Mouse (Mus musculus): ENCODE data around the gene Fgf18. TPM values are rescaled to one million over a fixed set of nuclear protein-coding genes. Genes with fewer than 3 reads are reported as not detected.
A peak's percentile ranks its signal among the peaks of the same experiment; 100 is the strongest.

Gene Fgf18
- total RNA-seq, 2 experiments from 2014 or later = 6.1 to 7.3 TPM

- no peak for DNase-seq
- intact Hi-C loops (cut with DNase I) = no loop called here
These were observed 4.6 kb upstream of the Fgf18 start for GRCm38 (mm10) chr11:33151780-33152145.

DNA sequence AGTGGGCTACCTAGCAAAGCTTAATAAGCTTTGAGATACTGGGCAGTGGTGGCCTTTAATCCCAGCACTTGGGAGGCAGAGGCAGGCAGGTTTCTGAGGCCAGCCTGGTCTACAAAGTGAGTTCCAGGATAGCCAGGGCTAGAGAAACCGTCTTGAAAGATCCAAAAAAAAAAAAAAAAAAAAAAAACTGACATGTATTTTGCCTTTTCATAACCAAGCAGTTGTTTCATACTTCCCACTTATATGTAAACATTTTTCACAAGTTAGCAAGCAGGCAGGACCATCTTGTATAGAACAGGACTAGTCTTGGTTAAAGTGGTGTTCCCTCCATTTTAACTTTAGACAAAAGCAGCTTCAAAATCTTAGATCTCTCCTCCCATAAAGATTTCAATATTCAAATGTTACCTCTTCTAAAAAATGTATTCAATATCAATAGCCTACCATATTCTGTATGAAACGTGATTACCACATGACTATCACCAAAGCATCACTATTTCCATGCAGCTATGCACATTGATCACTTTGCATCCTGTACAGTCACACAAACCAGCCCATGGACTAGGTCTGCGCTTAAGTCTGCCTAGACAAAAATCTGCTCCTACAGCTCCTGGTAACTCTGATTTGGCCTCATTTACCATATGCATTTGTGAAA is 4.1 kb upstream of the Fgf18 start:
- intact Hi-C loops (cut with DNase I) = no loop called here
- no peak for DNase-seq

- DNase-seq = no peak
- intact Hi-C loops (cut with DNase I) = no loop called here
These were observed 3.2 kb upstream of the Fgf18 start for GRCm38 (mm10) chr11:33150364-33150763.

- intact Hi-C loops (cut with DNase I) = loop anchor here (2.0 to 5.0 kb wide), 5 partner anchors 51 to 525 kb away; partner anchors contain the start of gene Fbxw11
These were observed 2.3 kb upstream of the Fgf18 start for GRCm38 (mm10) chr11:33149453-33149852.

DNA sequence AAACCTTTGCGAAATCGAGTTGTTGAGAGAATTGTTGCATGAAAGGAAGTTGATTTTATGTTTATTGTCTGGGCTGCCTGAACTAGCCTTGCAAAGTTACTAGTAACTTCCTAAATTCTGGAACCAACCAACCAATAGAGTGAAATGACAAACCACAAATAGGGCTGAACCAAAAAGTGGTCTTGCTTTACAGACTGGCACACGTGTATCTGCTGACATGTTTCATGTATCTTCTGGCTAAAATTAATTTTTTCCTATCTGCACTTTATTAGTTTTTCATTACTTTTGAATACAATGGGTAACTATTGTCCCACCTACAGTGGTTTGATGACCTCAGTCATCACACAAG is 1.9 kb upstream of the Fgf18 start:
- DNase-seq = no peak
- intact Hi-C loops (cut with DNase I) = loop anchor here (2.0 to 5.0 kb wide), 5 partner anchors 50 to 524 kb away; partner anchors contain the start of gene Fbxw11

More at GRCm38 (mm10) chr11:33149453-33149852, 2.3 kb upstream of the Fgf18 start:
- DNase-seq = no peak

DNA sequence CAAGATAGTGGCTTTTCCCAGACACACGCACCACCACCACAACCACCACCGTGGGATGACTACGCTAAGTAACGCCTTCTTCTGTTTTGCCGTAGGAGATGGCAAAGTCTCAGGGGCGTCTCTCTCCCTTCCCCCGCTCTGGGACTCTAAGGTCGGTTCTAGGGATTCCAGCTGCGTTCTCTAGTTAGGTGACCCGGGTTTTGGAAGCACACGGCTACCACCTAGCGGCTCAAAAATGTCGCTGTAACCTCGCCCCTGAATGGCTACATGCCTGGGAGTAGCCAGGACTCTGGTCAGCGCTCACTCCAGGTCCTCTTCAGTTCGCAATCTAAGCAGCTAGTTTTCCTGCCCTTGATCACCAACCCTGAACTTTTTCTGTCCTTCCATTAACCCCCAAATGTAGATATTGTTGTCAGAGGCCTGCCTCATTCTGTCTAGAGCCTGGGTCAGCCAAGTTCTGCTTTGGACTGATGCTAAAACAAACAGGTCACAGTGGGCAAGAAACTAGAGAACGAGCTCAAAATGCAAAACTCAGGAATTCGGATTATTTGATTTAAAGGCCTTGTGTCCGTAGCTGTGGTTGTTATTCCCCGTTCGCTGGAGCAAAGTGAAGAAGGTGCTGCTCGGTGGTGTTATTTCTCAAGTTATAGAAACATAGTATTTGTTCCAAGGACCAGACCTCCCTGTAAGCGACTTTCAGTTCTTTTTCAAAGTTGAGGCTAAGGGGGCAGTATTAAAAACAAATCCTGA is 1.3 kb upstream of the Fgf18 start:
- intact Hi-C loops (cut with DNase I) = loop anchor here (1.0 to 5.0 kb wide), 7 partner anchors 50 to 524 kb away; partner anchors contain the start of gene Fbxw11
- DNase-seq = peak; percentile 88 to 89

DNA sequence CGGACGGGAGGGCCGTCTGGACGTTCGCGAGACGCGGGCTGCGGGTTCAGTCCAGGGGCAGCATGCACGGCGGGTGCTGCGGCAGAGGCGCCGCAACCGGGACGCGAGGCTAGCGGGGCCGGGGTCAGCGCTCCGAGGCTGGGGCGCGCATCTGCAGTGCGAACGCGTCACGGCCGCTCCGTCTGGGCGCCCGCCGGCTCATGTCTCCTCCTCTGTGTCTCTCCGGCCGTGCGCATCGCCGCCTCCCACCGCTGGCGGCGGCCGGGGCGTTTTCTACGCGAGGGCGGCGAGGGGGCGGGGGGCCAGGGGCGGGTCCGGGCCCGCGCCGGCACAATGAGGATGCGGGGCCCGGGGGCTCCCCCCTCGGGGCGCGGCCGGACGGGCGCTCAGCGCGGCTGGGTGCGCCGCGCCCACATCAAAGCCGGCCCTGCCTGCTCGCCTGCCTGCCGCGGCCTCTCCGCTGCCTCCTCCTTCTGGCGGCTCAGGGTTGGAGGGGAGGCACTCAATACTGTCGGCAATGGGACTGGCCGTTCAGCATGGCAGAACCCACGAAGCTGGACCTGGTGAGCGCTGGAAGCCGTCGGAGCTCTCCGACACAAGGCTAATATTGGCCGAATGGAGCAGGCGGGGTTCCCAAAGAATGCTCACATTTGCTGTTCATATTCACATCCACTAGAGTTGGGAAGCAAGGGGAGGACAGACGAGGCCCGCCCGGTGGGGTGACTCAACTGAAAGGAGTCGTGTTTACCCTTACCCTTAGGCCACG is 555 bp upstream of the Fgf18 start:
- intact Hi-C loops (cut with DNase I) = loop anchor here (1.0 to 5.0 kb wide), 7 partner anchors 49 to 523 kb away; partner anchors contain the start of gene Fbxw11
- DNase-seq = peak in 1 of 2 experiments; percentile 63

GRCm38 (mm10) chr11:33146651-33147131 is 509 bp downstream of the Fgf18 start:
- peak; percentile 68 to 71 for DNase-seq
- intact Hi-C loops (cut with DNase I) = loop anchor here (5.0 kb wide), 3 partner anchors 114 to 504 kb away; partner anchors contain the start of gene Fbxw11

- intact Hi-C loops (cut with DNase I) = loop anchor here (5.0 kb wide), 3 partner anchors 114 to 504 kb away; partner anchors contain the start of gene Fbxw11
- DNase-seq = peak; percentile 94
These were observed 1.1 kb downstream of the Fgf18 start for GRCm38 (mm10) chr11:33146143-33146497.

GRCm38 (mm10) chr11:33145201-33146142 is 1.7 kb downstream of the Fgf18 start:
- peak in 1 of 2 experiments; percentile 15 for DNase-seq
- intact Hi-C loops (cut with DNase I) = loop anchor here (5.0 kb wide), 3 partner anchors 113 to 503 kb away; partner anchors contain the start of gene Fbxw11

GRCm38 (mm10) chr11:33143906-33144305 is 3.3 kb downstream of the Fgf18 start:
- peak in 1 of 2 experiments; percentile 14 for DNase-seq
- intact Hi-C loops (cut with DNase I) = no loop called here

DNA sequence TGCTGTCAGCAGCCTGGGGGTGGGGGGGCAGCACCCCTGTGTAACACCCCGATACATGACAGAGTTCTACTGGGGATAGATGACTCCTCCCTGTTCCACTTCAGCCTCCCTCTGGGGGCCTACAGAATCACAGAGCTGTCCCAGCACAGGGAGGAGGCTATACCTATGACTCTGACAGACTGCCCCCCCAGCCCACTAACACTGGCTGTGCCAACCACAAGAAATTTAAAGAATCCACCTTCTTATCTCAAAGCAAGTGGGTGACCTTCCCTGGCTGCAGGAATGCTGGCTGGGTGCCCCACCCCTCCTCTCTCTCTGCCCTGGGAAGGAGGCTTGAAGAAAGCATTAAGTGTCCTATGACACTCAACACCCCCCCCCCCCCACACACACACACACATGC is 4.4 kb downstream of the Fgf18 start:
- intact Hi-C loops (cut with DNase I) = no loop called here
- DNase-seq = peak; percentile 67 to 75

DNA sequence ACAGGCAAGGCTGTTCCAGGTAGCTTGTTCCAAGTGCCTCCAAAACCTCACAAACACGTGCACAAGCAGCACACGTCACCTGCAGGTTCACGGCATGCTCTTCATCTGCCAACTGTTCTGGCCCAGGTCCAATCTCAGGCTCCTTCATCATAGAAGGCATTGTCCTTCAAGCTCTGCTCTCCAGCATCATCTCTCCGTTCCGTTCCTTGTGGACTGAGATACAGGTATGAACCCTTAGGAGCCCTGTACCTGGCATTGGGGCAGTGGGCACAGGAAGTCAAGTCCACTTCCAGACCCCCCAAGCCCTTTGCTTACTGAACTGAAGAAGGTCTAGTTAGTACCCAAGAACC is 7.1 kb downstream of the Fgf18 start:
- intact Hi-C loops (cut with DNase I) = no loop called here
- no peak for DNase-seq

- intact Hi-C loops (cut with DNase I) = no loop called here
- no peak for DNase-seq
These were observed 7.6 kb downstream of the Fgf18 start for GRCm38 (mm10) chr11:33139458-33140110.

- no peak for DNase-seq
- intact Hi-C loops (cut with DNase I) = no loop called here
These were observed 8.5 kb downstream of the Fgf18 start for GRCm38 (mm10) chr11:33138686-33139085.

GRCm38 (mm10) chr11:33134391-33134986 is 12.7 kb downstream of the Fgf18 start:
- DNase-seq = no peak
- intact Hi-C loops (cut with DNase I) = no loop called here

DNA sequence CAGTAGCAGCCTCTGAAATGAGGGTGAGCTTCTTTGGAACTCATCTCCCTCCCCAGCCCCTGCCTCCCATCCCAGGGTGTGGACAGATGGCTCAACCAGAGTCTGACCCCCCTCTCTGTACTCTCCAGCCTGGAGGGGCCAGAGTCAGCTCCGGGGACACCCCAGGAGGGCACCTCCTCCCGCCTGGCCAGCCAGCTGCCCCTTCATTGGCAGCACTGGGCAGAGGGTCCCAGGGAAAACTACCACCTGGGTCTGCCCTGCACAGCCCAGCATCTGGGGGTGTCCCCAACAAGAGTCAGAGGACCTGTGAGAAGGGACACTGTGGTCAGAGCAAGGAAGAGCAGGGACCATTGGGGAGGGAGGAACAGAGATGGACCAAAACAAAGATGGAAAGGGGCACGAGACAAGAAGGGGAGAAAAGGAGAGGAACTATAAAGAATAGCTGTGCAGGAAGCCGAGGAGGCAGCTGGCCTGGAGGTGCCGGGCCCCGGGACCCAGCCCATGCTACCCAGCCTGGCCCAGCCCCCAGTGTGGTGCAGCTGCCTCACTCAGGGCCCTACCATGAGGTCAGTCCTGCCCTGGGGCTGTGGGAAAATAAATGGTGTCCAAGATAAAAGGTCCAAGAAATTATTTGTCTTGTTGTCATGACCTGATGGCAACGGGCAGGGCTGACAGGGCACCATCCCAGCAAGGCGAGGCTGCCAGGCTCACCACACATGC is 14.4 kb downstream of the Fgf18 start:
- intact Hi-C loops (cut with DNase I) = no loop called here

GRCm38 (mm10) chr11:33127058-33127457 is 20.1 kb downstream of the Fgf18 start:
- intact Hi-C loops (cut with DNase I) = no loop called here
- peak; percentile 41 to 56 for DNase-seq

More for the DNA sequence above, 14.4 kb downstream of the Fgf18 start:
- DNase-seq = no peak

Measured in heart, postnatal 10 days (tissue).